Mouse (Mus musculus): ENCODE measurements around the gene Zc3h18.

Gene Zc3h18

DNA sequence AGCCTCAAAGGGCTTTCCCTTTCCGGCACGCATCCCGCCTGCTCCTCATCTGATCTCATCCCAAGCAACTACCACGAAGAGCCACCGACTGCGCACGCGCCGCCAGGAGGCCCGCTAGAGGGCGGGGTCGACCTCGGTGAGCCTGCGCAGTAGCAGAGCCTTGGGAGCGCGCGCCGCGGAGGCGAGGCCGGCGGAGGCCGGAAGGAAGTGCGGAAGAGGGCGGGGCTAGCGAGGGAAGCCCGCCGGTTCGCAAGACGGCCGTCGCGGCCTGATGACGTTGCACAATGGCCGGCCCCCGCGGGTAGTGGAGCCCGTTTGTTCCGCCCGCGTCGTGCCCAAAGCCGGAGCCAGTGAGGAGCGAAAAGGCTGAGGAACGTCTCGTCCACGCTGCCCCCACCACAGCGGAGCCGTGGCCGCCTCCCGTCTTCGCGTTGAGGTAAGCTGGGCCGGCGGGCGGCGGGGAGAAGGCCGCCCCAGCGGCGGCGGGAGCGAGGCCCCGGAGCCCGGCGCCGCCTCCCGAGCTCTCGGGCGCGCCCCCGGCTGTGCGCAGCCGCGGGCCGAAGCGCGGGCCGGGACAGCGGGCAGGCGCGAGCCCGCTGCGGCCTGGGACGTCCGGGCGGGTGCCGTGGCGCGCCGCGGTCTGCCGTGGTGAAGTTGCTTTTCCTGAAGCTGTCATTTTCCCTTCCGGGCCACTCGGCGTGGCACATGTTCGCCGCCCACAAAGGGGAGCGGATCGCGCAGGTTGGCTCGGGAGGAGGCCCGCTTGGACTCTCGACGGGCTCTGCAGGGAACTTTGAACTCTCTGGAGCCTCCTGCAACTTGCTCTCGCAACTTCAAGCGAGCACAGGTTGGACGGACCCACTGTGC, at the start of gene Zc3h18:
Zc3h18 (plus strand) TSS at position 245 of the 867 bp plus-strand sequence.
- DNase-seq (ENCODE audit: low spot score in 2 of 2) = peak; percentile 99 to 100

GRCm38 (mm10) chr8:122329072-122329471, 47.3 kb upstream of the Zc3h18 start:
- DNase-seq (ENCODE audit: low spot score in 2 of 2) = no peak

DNA sequence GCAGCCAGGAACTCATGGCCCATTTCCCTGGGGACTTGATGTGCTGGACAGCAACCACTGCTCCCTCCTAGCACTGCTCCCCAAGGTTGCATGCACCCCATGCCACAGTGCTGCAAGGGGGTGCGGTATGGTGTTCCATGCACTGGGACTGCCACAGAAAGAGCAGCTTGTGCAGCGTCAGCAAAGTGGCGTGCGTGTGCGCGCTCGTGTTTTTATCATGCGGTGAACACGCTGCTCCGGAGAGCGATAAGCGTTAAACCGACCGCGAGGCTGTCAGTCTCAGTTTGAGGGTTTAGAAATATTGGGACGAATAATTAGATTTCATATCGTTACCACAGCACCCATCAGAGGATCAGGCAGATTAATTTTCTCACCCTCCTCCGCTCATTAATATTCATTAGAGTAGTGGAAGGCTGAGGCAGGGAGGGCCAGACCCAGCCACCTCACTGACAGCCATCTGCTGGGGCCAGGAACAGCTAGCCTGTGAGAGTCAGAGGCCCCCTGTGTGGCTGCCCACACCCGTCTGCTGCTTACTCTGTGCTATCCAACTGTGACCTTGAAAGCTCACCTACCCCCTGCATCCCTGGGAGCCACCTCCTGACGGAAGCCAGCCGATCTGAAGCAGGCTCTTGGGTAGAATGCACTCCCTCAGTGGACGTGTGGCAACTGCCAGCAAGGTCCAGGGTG, 46.7 kb upstream of the Zc3h18 start:
- no peak for DNase-seq (ENCODE audit: low spot score in 2 of 2)

- no peak for DNase-seq (ENCODE audit: low spot score in 2 of 2)
Measured at GRCm38 (mm10) chr8:122330446-122331133, 45.8 kb upstream of the Zc3h18 start.

- DNase-seq (ENCODE audit: low spot score in 2 of 2) = peak; percentile 63 to 68
Measured at GRCm38 (mm10) chr8:122331134-122331523, 45.3 kb upstream of the Zc3h18 start.

- peak; percentile 75 to 85 for DNase-seq (ENCODE audit: low spot score in 2 of 2)
Measured at GRCm38 (mm10) chr8:122332753-122333506, 43.5 kb upstream of the Zc3h18 start.

DNA sequence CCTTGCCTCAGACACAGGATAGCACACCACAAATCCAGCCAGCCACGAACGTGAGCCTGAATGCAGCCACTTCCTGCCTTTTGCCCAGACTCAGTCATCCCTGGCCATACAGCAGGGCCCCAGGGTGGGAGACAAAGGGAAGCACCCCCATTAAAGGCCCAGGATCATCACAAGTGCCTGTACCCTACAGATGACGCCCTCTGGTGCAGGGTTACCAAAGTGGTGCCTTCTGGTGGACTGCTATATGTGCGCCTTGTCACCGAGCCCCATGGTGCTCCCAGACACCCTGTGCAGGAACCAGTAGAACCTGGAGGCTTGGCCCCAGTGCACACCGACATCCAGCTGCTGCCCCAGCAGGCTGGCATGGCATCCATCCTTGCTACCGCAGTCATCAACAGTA, 42.9 kb upstream of the Zc3h18 start:
- no peak for DNase-seq (ENCODE audit: low spot score in 2 of 2)

DNA sequence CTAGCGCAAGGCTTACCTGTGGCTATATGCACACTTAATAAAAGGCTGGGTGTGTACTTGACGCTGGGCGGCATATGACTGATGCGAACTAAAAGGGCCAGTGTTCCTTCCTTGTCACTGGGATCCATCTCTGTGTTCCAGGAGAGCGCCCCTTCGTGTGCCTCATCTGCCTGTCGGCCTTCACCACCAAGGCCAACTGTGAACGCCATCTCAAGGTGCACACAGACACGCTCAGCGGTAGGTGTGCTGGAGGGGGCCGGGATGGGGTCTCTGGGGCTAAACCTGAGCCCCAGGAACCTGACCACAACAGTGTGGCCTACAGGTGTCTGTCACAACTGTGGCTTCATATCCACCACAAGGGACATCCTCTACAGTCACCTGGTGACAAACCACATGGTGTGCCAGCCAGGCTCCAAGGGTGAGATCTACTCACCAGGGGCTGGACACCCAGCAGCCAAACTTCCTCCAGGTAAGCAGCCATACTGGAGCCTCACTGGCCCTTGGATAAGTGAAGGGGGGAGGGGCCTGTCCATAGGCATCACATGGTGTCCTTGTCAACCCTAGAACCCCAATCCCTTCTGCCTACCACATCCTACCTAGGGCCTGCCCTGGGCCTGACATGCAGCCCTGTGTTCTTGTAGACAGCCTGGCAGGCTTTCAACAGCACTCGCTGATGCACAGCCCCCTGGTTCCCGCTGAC, 41.5 kb upstream of the Zc3h18 start:
- DNase-seq (ENCODE audit: low spot score in 2 of 2) = no peak

- DNase-seq (ENCODE audit: low spot score in 2 of 2) = no peak
Measured at GRCm38 (mm10) chr8:122335638-122336250, 40.7 kb upstream of the Zc3h18 start.

DNA sequence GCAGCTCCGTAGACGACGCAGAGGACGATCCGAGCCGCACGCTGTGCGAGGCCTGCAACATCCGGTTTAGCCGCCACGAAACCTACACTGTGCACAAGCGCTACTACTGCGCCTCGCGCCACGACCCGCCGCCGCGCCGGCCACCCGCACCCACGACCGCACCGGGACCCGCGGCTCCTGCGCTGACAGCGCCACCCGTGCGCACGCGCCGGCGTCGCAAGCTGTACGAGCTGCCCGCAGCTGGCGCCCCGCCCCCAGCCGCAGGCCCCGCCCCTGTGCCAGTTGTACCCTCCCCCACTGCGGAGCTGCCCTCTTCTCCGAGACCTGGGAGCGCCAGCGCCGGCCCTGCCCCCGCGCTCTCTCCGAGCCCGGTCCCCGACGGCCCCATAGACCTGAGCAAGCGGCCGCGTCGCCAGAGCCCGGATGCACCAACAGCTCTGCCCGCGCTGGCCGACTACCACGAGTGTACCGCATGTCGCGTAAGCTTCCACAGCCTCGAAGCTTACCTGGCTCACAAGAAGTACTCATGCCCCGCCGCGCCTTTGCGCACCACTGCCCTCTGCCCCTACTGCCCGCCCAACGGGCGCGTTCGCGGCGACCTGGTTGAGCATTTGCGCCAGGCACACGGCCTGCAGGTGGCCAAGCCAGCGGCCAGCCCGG, 40.0 kb upstream of the Zc3h18 start:
- peak; percentile 63 to 70 for DNase-seq (ENCODE audit: low spot score in 2 of 2)

GRCm38 (mm10) chr8:122338852-122339251, 37.6 kb upstream of the Zc3h18 start:
- DNase-seq (ENCODE audit: low spot score in 2 of 2) = no peak

DNA sequence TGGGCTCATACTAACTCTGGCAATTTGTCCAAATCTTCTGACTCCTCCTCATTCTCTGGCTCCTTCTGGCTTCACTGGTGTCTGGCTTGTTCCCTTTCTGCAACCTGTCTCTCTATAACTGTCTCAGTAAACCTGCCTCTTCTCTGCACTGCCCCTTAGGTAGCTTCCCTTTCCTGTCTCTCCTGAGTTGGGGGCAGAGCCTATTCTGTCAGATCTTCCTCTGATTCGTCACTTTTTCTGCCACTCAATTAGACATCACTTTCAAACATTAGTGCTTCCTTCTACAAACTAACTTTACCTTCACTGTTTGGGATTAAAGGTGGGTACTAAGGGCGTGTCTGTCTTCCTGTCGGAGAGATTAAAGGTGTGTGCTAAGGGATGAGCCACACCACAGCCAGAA, 35.6 kb upstream of the Zc3h18 start:
- DNase-seq (ENCODE audit: low spot score in 2 of 2) = no peak

GRCm38 (mm10) chr8:122341790-122342189, 34.6 kb upstream of the Zc3h18 start:
- DNase-seq (ENCODE audit: low spot score in 2 of 2) = no peak

GRCm38 (mm10) chr8:122342362-122342761, 34.0 kb upstream of the Zc3h18 start:
- no peak for DNase-seq (ENCODE audit: low spot score in 2 of 2)

GRCm38 (mm10) chr8:122342806-122343209, 33.6 kb upstream of the Zc3h18 start:
- DNase-seq (ENCODE audit: low spot score in 2 of 2) = peak; percentile 68 to 73

- DNase-seq (ENCODE audit: low spot score in 2 of 2) = no peak
Measured at GRCm38 (mm10) chr8:122343341-122343740, 33.1 kb upstream of the Zc3h18 start.

DNA sequence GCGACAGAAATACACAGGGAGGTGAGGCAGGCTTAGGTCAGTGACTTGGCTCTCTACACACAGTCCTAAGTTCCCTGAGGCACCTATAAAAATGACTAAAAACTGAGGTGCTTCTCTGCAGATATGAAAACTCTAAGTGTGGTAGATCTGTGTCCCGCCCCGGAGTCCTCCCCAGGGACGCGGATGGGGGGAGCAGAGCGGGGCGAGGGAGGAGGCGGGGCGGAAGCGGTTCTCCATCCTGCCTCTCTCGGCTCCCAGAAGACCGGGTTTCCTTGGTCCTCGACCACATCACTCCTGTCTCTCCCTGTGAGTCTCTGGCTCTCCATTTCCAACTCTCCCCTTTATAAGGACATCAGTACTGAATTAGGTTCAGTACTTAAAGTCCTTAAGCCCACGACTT, 32.7 kb upstream of the Zc3h18 start:
- DNase-seq (ENCODE audit: low spot score in 2 of 2) = no peak

GRCm38 (mm10) chr8:122344219-122344618, 32.2 kb upstream of the Zc3h18 start:
- DNase-seq (ENCODE audit: low spot score in 2 of 2) = no peak

- no peak for DNase-seq (ENCODE audit: low spot score in 2 of 2)
Measured at GRCm38 (mm10) chr8:122345181-122346095, 31.0 kb upstream of the Zc3h18 start.

Measured in right cerebral cortex, postnatal 10 days (tissue).